Mouse (Mus musculus): ENCODE measurements around the gene Trim59. TPM values are rescaled to one million over a fixed set of nuclear protein-coding genes. Genes with fewer than 3 reads are reported as not detected.

The Trim59 gene
- polyA plus RNA-seq (2014; fragmentation: Nextera tagmentation; extraction: Ambion mirVana), result 66.3 and 67.0 TPM in 2 replicates

DNA sequence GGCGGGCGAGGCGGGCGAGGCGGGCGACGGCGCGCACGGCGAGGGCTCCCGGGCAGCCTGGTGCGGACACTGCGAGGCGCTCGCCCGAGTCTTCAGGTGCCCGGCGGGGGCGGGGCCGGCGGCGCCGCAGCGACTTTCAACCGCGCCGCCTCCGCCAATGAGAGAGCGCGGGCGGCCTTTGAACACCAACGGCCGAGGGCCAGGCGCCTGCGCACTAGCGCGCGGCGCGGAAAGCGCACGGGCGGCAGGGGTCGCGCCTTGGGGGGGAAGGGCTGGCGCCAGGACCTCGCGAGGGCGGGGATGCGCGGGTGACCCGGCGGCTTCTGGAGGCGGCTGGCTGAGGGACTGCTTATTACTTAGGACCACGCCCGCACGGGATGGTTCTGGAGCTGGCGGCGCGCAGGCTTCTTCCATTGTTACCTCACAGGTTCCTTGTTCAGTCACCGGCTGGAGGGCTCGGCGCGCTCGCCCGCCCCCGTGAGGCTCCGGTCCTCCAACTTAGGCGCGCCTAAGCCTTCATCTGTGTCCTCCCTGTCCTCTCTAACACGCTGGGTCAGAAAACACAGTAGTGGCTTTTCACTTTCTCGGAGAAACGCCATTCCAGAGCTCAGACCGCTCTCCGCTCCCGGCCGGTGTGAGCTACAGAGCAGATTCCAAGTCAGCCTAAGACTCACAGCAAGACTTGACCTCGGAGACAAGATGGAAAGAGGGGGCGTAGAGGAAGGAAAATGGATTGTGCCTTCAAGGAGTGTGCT is at the start of gene Trim59:
TSS of gene Trim59 (minus strand) at position 111 of the 755 bp plus-strand sequence.
- WGBS, result under 1% methylated on average over 75 of the region's 80 CpGs
- Histone ChIP-seq H3K4me1 (ENCODE audit: control insufficient read depth in 2 of 2, insufficient read depth in 2 of 2, low read length in 2 of 2) (peaks cover 2 to 25% of the 10 kb centered on the region in 2 experiments), H3K27ac (replicated peaks in 1 of 2; ENCODE audit: control insufficient read depth in 1 of 2, insufficient read depth in 1 of 2, low read depth in 2 of 2, low read length in 2 of 2) (peak within 1 kb of the TSS; percentile 78 to 95), H3K9ac (ENCODE audit: low read length) (peak within 1 kb of the TSS; percentile 88), H3K4me2 (ENCODE audit: low read length) (peak within 1 kb of the TSS; percentile 91), H3K4me3 (ENCODE audit: control insufficient read depth in 1 of 2, insufficient read depth in 1 of 2, low read depth in 1 of 2, low read length in 2 of 2) (peak within 1 kb of the TSS; percentile 71 to 85), H3K27me3 (ENCODE audit: control insufficient read depth, insufficient read depth, low read length) (no peaks in the 10 kb centered on the region), H3K36me3 (ENCODE audit: control insufficient read depth, insufficient read depth, low read length) (peaks cover 15% of the 10 kb centered on the region), H3K9me3 (ENCODE audit: control insufficient read depth, low read length) (no peaks in the 10 kb centered on the region)
- peak; percentile 95 for ATAC-seq (ENCODE audit: insufficient number of reproducible peaks, insufficient read depth, low FRiP score, low read depth)

DNA sequence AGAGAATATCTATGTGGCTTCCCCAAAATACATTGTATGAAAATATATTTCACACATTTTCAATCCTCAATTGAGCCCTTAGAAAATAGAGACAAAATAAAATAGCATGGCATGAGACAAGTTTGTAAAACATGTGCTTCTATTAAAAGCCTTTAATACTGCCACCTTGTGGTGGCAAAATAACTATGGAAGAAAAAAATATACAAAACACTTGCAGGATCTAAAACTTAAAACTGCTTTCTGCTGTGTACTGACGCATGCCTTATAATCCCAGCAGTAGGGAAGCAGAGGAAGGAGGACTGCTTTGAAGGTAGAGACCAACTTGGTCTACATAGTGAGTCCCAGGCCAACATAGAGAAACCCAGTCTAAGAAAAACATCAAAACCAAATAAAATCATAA is 19.4 kb upstream of the Trim59 start:
- 48% methylated on average over 1 of the region's 1 CpGs for WGBS
- H3K27me3 ChIP-seq (ENCODE audit: control insufficient read depth, insufficient read depth, low read length), result no peaks in the 10 kb centered on the region
- H3K9me3 ChIP-seq (ENCODE audit: control insufficient read depth, low read length), result no peaks in the 10 kb centered on the region
- H3K4me3 ChIP-seq (ENCODE audit: control insufficient read depth in 1 of 2, insufficient read depth in 1 of 2, low read depth in 1 of 2, low read length in 2 of 2), result no peak overlapping the region
- no peak for ATAC-seq (ENCODE audit: insufficient number of reproducible peaks, insufficient read depth, low FRiP score, low read depth)
- H3K36me3 ChIP-seq (ENCODE audit: control insufficient read depth, insufficient read depth, low read length), result no peaks in the 10 kb centered on the region
- no peak overlapping the region for H3K4me2 ChIP-seq (ENCODE audit: low read length)
- H3K27ac ChIP-seq (replicated peaks in 1 of 2; ENCODE audit: control insufficient read depth in 1 of 2, insufficient read depth in 1 of 2, low read depth in 2 of 2, low read length in 2 of 2), result no peak overlapping the region
- peaks cover 0 to 8% of the 10 kb centered on the region in 2 experiments; a peak in 1 of 4 replicates for H3K4me1 ChIP-seq (ENCODE audit: control insufficient read depth in 2 of 2, insufficient read depth in 2 of 2, low read length in 2 of 2)
- no peak overlapping the region for H3K9ac ChIP-seq (ENCODE audit: low read length)

DNA sequence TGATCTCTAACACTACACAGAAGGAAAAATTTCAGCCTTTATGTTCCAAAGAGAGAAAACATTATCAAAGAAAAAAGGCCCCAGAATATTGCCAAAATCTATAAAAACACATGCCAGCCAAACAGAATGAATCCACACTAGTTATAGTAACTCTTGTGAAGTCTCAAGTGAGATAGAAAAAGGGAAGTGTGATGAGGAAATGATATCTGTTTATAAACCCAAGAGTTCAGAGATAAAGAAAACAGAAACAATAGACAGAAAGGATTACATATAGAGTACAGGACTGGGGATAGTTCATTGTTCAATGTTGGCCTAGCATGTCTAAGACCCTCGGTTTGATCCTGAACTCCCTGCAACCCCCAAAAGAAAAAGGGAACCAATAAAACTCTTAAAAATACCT is 18.2 kb upstream of the Trim59 start:
- no peak for ATAC-seq (ENCODE audit: insufficient number of reproducible peaks, insufficient read depth, low FRiP score, low read depth)
- H3K4me1 ChIP-seq (ENCODE audit: control insufficient read depth in 2 of 2, insufficient read depth in 2 of 2, low read length in 2 of 2), result peaks cover 0 to 6% of the 10 kb centered on the region in 2 experiments; a peak in 1 of 4 replicates
- no peak overlapping the region for H3K4me2 ChIP-seq (ENCODE audit: low read length)
- no peaks in the 10 kb centered on the region for H3K36me3 ChIP-seq (ENCODE audit: control insufficient read depth, insufficient read depth, low read length)
- no peaks in the 10 kb centered on the region for H3K27me3 ChIP-seq (ENCODE audit: control insufficient read depth, insufficient read depth, low read length)
- no peaks in the 10 kb centered on the region for H3K9me3 ChIP-seq (ENCODE audit: control insufficient read depth, low read length)
- H3K9ac ChIP-seq (ENCODE audit: low read length), result no peak overlapping the region
- H3K4me3 ChIP-seq (ENCODE audit: control insufficient read depth in 1 of 2, insufficient read depth in 1 of 2, low read depth in 1 of 2, low read length in 2 of 2), result no peak overlapping the region
- 78% methylated on average over 1 of the region's 1 CpGs for WGBS
- no peak overlapping the region for H3K27ac ChIP-seq (replicated peaks in 1 of 2; ENCODE audit: control insufficient read depth in 1 of 2, insufficient read depth in 1 of 2, low read depth in 2 of 2, low read length in 2 of 2)

- no peak overlapping the region for H3K4me2 ChIP-seq (ENCODE audit: low read length)
- H3K27me3 ChIP-seq (ENCODE audit: control insufficient read depth, insufficient read depth, low read length), result no peaks in the 10 kb centered on the region
- H3K27ac ChIP-seq (replicated peaks in 1 of 2; ENCODE audit: control insufficient read depth in 1 of 2, insufficient read depth in 1 of 2, low read depth in 2 of 2, low read length in 2 of 2), result no peak overlapping the region
- H3K4me1 ChIP-seq (ENCODE audit: control insufficient read depth in 2 of 2, insufficient read depth in 2 of 2, low read length in 2 of 2), result no peaks in the 10 kb centered on the region
- no peak overlapping the region for H3K4me3 ChIP-seq (ENCODE audit: control insufficient read depth in 1 of 2, insufficient read depth in 1 of 2, low read depth in 1 of 2, low read length in 2 of 2)
- ATAC-seq (ENCODE audit: insufficient number of reproducible peaks, insufficient read depth, low FRiP score, low read depth), result no peak
- H3K9me3 ChIP-seq (ENCODE audit: control insufficient read depth, low read length), result no peaks in the 10 kb centered on the region
- WGBS, result 92% methylated on average over 4 of the region's 4 CpGs
- H3K9ac ChIP-seq (ENCODE audit: low read length), result no peak overlapping the region
- H3K36me3 ChIP-seq (ENCODE audit: control insufficient read depth, insufficient read depth, low read length), result no peaks in the 10 kb centered on the region
These were observed 16.1 kb upstream of the Trim59 start for GRCm38 (mm10) chr3:69060672-69061071.

DNA sequence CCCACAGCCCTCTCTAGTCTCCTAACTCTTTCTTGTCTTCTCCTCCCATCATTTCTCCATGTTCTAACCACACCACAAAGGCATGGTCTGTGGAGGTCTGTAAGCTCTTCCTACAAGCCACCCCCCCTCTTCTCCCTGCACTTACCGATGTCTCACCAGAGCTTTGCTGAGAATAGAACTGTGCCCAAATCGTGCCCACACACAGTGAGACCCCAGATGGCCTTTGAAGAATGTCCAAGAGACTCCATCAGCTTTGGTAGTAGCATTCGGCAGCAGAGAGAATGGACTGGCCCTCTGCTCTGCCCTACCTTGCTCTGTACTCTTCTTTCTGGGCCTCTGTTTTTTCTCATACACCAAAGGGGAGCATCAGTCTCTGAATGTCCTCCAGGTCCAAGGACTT is 11.3 kb upstream of the Trim59 start:
- Histone ChIP-seq H3K4me2 (ENCODE audit: low read length) (no peak overlapping the region), H3K4me1 (ENCODE audit: control insufficient read depth in 2 of 2, insufficient read depth in 2 of 2, low read length in 2 of 2) (no peaks in the 10 kb centered on the region), H3K4me3 (ENCODE audit: control insufficient read depth in 1 of 2, insufficient read depth in 1 of 2, low read depth in 1 of 2, low read length in 2 of 2) (no peak overlapping the region), H3K9me3 (ENCODE audit: control insufficient read depth, low read length) (no peaks in the 10 kb centered on the region), H3K27ac (replicated peaks in 1 of 2; ENCODE audit: control insufficient read depth in 1 of 2, insufficient read depth in 1 of 2, low read depth in 2 of 2, low read length in 2 of 2) (no peak overlapping the region), H3K9ac (ENCODE audit: low read length) (no peak overlapping the region), H3K27me3 (ENCODE audit: control insufficient read depth, insufficient read depth, low read length) (no peaks in the 10 kb centered on the region), H3K36me3 (ENCODE audit: control insufficient read depth, insufficient read depth, low read length) (no peaks in the 10 kb centered on the region)
- ATAC-seq (ENCODE audit: insufficient number of reproducible peaks, insufficient read depth, low FRiP score, low read depth), result no peak
- WGBS, result 86% methylated on average over 3 of the region's 3 CpGs

DNA sequence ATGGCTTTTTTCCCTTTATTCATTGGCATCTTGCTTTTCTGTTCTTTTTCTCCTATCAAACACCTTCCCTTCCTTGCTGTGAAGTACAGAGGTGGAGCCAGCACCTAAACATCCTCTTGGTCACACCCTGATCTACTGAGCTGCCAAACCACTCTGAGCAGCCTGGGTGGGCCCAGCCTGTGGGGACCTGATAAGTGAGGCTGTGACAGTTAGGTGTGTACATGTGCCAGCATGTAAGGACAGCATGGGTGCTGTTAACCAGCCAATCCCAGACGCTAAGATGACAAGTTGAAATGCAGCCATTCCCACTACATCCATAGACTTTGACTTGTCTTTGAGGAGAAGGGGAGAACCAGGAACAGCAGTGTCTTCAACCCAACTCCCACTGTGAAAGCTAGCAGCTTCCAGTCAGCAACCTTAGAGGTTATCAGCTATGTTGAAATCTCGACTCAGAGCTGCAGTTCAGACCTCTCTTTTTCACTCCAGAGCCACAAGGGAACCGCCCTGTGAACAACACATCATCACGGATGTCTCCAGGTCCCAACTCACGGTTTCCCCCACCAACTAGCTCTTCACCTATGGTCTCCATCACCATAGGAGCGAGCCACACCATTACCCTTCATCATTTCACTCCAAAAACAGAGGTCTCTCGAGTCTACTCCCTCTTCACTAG is 10.3 kb upstream of the Trim59 start:
- WGBS, result 72% methylated on average over 7 of the region's 7 CpGs
- H3K9me3 ChIP-seq (ENCODE audit: control insufficient read depth, low read length), result no peaks in the 10 kb centered on the region
- no peaks in the 10 kb centered on the region for H3K27me3 ChIP-seq (ENCODE audit: control insufficient read depth, insufficient read depth, low read length)
- no peak overlapping the region for H3K4me2 ChIP-seq (ENCODE audit: low read length)
- H3K4me1 ChIP-seq (ENCODE audit: control insufficient read depth in 2 of 2, insufficient read depth in 2 of 2, low read length in 2 of 2), result no peaks in the 10 kb centered on the region
- H3K9ac ChIP-seq (ENCODE audit: low read length), result no peak overlapping the region
- no peak for ATAC-seq (ENCODE audit: insufficient number of reproducible peaks, insufficient read depth, low FRiP score, low read depth)
- H3K27ac ChIP-seq (replicated peaks in 1 of 2; ENCODE audit: control insufficient read depth in 1 of 2, insufficient read depth in 1 of 2, low read depth in 2 of 2, low read length in 2 of 2), result no peak overlapping the region
- H3K4me3 ChIP-seq (ENCODE audit: control insufficient read depth in 1 of 2, insufficient read depth in 1 of 2, low read depth in 1 of 2, low read length in 2 of 2), result no peak overlapping the region
- no peaks in the 10 kb centered on the region for H3K36me3 ChIP-seq (ENCODE audit: control insufficient read depth, insufficient read depth, low read length)

GRCm38 (mm10) chr3:69051894-69052293 is 7.3 kb upstream of the Trim59 start:
- Histone ChIP-seq H3K4me1 (ENCODE audit: control insufficient read depth in 2 of 2, insufficient read depth in 2 of 2, low read length in 2 of 2) (peaks cover 0 to under 1% of the 10 kb centered on the region in 2 experiments; a peak in 1 of 4 replicates), H3K9ac (ENCODE audit: low read length) (no peak overlapping the region), H3K4me3 (ENCODE audit: control insufficient read depth in 1 of 2, insufficient read depth in 1 of 2, low read depth in 1 of 2, low read length in 2 of 2) (no peak overlapping the region), H3K9me3 (ENCODE audit: control insufficient read depth, low read length) (no peaks in the 10 kb centered on the region), H3K36me3 (ENCODE audit: control insufficient read depth, insufficient read depth, low read length) (no peaks in the 10 kb centered on the region), H3K27me3 (ENCODE audit: control insufficient read depth, insufficient read depth, low read length) (no peaks in the 10 kb centered on the region), H3K27ac (replicated peaks in 1 of 2; ENCODE audit: control insufficient read depth in 1 of 2, insufficient read depth in 1 of 2, low read depth in 2 of 2, low read length in 2 of 2) (no peak overlapping the region), H3K4me2 (ENCODE audit: low read length) (no peak overlapping the region)
- WGBS, result 89% methylated on average over 11 of the region's 11 CpGs
- no peak for ATAC-seq (ENCODE audit: insufficient number of reproducible peaks, insufficient read depth, low FRiP score, low read depth)
